Mouse (Mus musculus): ENCODE data around the gene Hsd11b1.
"Not testable (repeated sequence)": the region's sequence is repeated elsewhere in the genome, so short reads cannot be mapped to it uniquely, and the experiment has no call there.

The Hsd11b1 gene

DNA sequence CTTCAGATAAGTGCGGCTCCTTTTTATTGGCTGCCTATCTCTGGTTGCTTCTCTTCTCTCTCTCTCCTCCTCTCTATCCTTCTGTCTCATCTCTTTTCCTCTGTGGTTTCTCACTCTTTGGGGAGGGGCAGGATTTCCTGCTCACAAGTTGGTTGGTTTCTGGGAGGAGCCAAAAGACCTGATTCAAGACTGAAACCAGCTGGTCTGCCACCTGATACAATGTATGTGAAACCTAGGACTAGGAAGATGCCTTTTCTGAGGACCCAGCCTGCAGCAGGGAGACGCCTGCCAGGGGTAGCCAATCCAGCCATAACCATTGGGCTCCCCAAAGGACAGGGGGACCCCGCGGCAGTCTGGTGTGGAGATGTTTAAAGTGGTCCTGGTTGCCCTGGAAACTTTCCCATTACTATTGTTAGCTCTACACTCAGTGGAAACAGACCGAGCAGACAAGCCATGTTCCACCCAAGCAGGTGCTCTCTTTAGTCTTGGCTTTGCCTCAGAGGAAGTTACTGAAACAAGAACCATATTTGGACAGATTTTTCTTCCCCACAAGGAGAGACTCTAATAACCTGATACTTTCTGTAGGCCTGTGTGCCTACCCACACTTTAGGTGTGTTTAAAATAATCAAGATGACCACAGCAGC lies at the start of gene Hsd11b1:
Gene Hsd11b1, minus strand, starts transcription at position 121 of the 644 bp plus-strand sequence.
- peak in 1 of 2 experiments; percentile 26 for DNase-seq (ENCODE audit: low spot score in 2 of 2)

DNA sequence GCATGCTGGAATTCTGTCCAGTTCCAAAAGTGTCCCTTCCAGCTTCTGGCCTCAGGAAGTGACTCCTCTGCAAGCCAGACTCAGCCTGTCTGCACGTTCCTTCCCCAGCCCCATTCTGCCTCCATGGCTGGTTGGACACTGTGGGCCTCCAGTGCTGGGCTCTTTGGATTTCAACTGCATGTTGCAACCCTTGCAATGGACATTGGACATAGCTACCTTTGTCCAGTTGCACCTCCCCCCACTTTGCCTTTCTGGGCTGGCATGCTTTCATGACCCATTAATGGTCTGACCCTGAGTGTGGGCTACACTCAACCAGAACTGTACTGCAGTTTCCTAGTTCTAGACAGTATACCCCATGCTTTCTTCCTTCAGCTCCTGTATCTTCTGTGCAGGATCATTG lies 47.7 kb upstream of the Hsd11b1 start:
- no peak for DNase-seq (ENCODE audit: low spot score in 2 of 2)

DNA sequence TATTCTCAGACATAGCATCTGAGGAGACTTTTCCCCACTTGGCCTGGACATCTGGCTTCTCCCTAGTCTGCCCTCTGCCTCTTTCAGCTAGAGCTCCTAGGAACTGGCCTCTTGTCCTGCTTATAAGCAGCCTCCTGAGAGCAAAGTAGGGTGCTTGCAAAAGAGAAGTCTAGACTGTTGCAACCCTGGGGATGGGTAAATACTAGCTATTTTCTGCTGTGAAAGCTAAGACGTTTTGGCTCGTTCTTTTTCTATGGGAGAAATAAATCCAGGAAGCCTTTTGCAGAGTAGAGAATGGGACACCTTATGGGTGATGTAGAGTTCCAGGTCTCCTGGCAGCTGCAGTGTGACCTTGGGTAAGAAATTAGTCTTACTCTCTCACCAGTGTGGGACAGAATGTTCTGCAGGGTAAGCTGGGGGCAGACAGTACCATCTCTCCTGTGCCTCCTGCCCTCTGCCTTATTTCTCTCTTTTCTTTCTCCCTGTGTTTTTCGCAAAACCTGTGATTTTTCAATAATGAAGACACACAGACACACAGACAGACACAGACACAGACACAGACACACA lies 46.7 kb upstream of the Hsd11b1 start:
- DNase-seq (ENCODE audit: low spot score in 2 of 2): no peak

DNA sequence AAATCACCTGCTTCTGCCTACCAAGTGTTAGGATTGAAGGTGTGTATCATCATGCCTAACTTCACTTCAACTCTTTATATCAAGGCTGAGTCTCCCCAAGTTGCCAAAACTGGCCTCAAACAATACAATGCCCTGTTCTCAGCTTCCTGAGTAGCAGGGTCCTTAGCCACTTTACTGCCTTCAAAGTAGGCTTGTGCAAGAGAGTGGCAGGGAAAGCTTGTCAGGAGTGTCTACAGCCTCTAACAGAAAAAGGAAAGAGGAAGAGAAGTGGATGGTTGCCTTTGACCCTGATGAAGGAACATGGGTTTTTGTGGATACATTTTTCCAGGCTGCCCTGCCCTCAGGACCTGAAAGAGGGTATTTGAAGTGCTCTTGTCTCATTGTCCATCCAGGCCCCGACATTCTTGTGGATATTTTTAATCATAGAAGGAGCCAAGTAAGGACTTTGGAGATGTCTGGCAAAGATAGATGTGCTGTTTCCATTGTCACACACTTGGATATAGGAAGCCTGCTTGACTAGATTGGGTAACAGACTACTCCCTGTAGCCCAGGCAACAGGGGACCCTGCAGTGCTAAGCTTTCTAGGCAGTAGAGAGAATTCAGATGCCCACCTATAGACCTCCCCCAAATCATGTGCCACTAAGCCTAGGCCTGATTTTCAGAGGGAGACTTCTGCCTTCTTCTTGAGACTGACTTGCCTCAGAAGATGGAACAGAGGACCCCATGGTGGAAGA lies 46.1 kb upstream of the Hsd11b1 start:
- DNase-seq (ENCODE audit: low spot score in 2 of 2): no peak

DNA sequence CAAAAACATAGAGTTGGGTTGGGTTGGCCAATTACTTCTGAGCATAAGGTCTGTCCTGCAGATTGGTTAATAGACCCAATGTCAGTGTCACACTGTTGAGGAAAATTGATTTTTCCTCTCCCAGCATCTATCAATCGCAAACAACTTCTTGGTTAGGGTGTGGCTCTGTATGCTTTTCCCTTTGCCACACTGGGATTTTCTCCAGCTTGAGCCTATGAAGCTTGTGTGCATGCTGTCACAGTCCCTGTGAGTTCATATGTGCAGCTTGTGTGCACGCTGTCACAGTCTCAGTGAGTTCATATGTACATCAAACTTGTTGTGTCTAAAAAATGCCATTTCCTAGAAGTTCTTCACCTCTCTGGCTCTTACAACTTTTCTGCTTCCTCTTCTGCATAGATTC lies 43.0 kb upstream of the Hsd11b1 start:
- DNase-seq (ENCODE audit: low spot score in 2 of 2): no peak

DNA sequence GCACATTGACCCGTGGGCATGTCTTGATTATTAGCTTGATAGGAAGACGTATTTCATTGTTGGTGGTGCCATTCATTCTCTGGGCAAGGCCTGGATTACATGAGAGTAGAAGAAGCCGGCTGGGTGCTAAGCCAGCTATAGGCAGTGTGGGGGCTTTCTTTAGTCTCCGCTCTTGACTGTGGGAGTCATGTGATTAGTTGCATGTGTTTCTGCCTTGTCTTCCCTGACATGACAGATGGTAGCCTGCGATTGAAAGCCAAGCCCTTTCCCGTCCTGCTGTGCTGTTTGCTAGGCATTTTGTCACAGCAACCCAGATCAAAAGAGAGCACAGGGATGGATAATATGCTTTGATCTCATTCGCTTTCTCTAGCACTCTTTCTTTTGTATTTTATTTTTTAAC lies 41.5 kb upstream of the Hsd11b1 start:
- no peak for DNase-seq (ENCODE audit: low spot score in 2 of 2)

DNA sequence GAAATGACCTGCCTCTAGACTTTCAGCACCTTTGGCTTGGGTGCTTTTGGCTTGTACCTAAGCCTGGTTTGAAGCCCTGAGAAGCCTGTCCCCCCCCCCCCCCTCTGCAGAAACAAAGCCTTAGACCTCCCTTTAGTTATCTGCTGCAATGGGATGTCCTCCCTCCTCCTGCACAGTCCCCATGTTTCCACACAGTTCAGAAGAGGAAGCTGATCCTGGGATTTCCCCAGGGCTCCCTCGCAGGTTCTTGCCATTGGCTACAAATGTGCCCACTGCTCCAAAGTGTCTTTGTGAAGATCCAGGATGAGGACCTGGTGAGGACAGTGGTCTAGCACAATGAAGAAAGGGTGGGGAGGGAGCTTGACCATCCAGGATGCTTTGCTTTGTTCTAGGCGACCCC lies 39.2 kb upstream of the Hsd11b1 start:
- DNase-seq (ENCODE audit: low spot score in 2 of 2): no peak

DNA sequence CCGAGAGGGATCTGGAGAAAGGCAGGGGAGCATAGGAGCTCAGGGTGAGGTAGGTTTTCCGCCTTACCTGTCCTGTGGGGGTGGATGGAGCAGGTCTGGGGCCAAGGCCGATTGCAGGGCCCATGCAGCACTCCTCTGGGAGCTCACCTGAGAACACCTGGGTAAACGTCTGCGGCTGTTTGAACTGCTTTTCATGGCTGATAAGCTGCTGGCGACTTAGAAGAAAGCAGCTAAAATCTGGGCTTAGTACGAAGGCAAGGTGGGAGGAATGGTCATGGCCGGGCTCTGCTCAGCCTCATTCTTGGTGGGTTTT lies 38.2 kb upstream of the Hsd11b1 start:
- no peak for DNase-seq (ENCODE audit: low spot score in 2 of 2)

DNA sequence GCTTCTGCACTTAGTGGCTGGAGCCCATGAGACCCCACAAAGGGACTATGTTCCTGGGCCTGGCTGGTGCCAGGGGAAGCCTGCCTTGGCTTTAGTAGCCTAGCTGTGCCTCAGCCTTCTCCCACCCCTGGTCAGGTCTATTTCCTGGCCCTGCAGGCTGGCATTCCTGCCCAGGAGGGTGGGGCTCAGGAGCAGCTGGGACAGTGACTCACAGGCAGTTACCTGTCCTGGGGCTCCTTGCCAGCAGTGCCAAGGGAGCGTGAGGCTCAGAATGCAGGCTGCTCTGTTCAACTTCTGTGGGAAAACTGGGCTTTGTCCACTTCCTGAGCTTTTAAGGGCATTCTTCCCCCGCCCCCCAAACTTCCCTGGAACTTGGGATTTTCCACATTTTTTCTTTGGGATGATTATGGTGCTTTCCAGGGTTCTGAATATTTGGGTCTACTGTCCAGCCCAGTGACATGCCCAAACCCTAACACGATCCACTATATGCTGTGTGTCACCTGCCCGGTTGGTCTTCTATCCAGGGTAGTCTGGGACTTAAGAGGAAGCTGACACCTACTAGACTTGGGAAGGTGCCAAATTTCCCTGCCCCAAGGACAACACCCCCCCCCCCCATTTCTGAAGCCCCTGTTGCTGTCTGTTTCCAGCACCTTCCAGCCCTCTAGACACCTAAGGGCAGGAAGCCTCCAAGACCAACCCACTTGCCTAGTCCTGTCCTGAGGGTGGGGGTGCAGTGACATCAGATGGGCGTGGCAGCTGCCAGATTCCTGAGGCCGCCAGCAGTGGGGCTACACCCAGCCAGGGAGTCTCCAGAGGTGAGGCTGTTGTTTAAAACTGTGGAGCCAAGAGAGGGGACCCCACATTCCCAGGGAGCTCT lies 37.6 kb upstream of the Hsd11b1 start:
- DNase-seq (ENCODE audit: low spot score in 2 of 2): no peak

DNA sequence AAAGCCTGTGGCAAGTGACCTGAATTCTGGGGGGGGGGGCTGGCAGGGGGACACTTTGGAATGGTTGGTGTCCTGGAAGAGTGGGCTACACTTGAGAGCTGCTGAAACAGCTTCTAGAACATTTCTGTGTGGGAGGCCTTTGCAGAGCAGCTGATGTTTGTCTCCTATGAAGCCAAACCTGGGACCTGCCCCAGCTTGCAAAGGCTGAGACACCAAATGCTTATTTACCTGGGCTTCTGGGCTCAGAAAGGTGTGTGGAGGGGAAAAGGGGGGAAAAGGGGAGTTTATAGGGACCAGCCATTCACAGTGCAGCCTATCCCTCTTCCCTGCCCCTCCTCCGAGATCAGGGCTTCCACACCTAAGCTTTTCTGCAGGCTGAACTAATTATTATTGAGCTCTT lies 36.1 kb upstream of the Hsd11b1 start:
- DNase-seq (ENCODE audit: low spot score in 2 of 2): no peak

DNA sequence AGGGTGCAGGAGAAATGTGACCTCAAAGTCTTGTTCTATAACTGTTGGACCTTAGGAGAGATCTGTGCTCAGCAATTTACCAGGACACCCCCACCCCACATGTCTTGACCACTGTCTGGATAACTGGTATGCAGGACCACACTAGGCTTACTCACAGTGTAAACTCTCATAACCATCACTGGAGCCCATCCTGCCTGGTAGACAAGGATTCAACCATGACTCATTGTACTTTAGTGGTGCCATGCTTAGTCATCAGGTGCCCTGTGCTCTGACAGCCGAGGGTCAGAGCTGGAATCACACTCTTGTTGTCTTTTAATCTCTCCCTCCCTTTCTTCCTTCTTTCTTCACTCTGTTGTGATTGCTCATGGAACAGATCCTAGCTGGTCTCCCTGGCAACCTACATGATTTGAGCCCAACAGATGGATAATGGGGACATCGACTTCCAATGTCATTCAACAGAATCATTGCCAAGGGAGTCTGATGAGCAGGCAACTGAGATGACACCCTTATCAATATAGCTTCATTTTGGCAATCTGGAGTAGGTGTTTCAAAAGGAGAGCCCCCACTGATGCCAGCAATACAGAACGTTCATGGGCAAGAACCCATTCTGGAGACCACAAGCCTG lies 34.4 kb upstream of the Hsd11b1 start:
- no peak for DNase-seq (ENCODE audit: low spot score in 2 of 2)

DNA sequence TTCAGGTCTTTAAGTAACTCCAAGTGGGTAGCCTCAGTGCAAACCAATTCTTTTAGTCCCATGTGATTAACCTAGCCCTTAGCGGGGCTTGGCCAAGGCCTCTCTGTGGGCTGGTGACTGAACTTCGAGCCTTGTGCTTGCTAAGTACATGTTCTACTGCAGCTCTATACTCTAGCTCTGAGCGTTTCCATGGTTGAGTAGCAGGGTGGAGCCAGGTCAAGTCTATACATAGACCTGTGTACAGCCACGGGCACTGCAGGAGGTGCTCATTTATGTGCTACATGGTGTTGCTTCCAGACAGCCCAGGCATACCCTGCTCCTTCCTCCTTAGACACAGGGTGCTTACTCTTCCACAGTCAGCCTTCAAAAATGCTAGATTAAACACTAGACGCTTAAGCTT lies 32.0 kb upstream of the Hsd11b1 start:
- DNase-seq (ENCODE audit: low spot score in 2 of 2): no peak

DNA sequence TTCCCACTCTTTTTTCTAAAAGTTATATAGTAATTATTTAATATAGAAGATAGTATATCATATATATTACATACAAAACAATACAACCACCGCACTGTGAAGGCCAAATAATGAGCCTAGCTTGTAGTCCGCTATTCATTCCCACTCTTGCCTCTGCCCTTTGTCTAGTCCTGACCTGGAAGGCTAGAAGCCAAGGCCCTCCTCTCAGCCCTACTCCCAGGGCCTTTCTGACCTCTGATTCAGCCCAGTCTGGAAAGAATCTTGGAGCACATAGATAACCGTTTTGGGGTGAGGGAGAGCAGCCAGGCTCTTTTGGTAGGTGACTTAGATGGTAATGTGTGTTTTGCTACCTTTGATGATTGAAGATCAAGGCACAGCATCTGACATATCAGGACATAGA lies 30.1 kb upstream of the Hsd11b1 start:
- DNase-seq (ENCODE audit: low spot score in 2 of 2): no peak

DNA sequence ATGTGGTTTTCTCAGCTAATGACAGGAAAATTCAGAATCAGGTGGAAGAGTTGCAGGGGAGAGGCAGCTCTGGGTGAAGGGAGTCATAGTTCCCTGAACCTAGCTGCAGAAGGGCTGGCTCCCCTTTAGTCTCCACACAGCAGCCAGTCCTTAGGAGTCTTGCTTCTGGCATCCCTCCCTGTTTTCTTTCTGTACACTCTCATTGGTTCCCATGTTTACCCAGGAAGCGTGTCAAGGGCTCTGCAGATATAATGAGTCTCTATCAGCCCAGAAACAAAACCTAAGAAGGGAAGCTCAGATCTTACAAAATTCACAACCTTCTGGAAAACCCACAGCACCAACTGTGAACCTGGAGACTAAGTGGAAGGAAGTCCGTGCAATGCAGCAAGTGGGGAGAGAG lies 29.2 kb upstream of the Hsd11b1 start:
- no peak for DNase-seq (ENCODE audit: low spot score in 2 of 2)

DNA sequence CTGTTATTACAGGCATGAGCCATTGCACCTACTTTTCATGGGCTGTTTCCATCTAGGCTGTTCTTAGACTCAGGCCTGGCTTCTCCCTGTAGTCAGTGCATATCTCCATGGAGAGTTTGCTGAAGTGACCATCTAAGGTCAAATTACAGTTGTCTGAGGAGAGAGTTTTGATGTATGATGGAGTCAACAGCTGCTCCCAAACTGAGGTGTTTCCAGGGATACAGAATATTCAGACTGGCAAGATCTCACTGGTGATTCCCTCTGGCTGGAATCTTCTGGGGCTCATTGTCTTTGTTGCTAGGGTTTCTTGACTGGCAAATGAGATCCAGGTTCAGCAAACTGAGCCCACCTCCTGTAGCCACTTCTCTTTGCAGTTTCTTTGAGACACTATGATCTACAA lies 26.8 kb upstream of the Hsd11b1 start:
- no peak for DNase-seq (ENCODE audit: low spot score in 2 of 2)

DNA sequence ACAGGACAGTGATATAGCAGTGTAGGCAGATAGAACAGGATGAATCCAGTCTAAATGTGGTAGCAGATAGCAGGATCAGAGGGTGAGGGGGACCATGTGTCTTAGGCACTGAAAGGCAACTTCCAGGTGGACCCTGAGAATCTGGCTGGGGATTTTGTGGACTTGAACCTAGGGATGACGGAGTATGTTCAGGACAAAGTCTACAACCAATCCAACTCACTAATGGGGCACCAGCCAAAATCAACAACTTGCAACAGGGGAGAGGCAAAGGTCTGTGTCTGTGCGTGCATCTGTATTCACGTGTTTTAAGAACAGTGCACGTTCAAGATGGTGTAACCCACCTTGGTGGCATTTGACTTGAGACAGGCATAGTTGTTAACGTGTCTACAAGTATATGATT lies 26.0 kb upstream of the Hsd11b1 start:
- DNase-seq (ENCODE audit: low spot score in 2 of 2): no peak

DNA sequence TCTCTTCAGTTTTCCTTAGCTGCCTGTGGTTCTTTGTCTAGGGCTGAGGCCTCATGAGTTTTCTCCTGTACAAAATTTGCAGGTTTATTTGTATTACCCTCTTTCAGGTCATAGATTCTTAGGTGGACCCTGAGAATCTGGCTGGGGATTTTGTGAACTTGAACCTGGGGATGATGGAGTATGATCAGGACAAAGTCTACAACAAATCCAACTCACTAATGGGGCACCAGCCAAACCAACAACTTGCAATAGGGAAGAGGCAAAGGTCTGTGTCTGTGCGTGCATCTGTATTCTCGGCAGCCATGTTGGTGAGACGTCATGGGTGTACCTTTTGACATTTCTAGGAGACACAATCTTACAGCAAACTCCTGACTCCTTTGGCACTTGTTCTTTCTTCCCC lies 25.2 kb upstream of the Hsd11b1 start:
- no peak for DNase-seq (ENCODE audit: low spot score in 2 of 2)

DNA sequence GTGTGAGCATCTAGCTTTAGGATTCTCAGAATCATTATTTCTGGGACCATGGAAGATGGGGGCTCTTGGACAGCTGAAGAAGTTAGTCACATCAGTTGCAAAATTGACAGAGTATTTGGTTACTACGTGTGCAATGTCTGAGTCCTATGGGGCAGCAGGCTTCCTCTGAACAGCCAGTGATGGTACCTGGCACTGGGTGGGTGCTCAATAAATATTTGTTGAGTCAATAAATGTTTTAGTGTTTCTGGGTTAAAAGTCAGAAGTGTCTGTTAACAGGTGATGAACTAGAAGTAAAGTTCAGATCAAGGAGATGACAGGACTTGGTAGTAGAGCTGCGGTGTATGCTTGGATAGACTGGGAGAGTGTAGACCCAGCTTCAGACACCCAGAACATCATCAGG lies 23.7 kb upstream of the Hsd11b1 start:
- DNase-seq (ENCODE audit: low spot score in 2 of 2): no peak

DNA sequence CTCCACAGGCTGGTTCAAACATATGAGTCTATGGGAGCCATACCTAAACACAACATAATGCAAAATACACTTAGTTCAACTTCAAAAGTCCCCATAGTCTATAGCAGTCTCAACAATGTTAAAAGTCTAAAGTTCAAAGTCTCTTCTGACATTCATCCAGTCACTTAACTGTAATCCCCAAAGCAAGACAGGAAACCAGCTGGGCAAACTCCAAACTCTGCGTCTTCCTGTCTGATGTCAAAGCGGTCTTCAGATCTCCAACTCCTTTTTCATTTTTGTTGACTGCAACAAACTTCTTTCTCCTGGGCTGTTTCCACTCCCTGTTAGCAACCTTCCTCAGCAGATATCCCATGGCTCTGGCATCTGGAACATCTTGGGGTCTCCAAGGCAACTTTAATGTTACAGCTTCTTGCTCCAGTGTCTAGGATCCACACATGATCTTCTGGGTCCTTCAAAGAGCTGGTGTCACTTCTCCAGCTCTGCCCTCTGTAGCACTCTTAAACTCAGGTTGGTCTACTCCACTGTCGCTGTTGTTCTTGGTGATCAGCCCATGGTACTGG lies 22.0 kb upstream of the Hsd11b1 start:
- DNase-seq (ENCODE audit: low spot score in 2 of 2): not testable (repeated sequence)

DNA sequence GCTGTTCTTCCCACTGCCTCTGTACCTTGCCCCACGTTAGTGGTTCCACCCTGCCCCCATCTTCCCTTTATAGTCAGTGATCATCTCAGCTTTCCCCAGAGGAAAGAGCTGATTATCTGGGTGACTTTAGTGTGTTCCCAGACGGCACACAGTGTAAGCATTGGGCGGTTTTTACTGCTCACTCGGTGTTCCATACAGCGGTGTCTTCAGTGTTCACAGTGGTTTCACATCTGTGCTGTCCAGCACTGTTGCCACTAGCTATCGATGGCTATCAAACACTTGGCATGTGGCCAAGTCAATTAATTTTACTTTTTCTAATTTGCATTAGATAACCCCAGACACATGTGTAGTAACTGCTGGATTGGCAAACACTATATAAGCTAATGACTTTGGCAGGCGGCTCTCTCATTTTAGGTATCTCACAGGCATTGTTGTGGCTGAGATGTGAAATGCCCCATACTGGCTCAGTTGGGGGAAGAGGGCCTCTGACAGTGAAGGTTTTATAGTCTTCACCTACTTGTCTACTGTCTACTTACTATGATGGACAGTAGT lies 20.4 kb upstream of the Hsd11b1 start:
- no peak for DNase-seq (ENCODE audit: low spot score in 2 of 2)

DNA sequence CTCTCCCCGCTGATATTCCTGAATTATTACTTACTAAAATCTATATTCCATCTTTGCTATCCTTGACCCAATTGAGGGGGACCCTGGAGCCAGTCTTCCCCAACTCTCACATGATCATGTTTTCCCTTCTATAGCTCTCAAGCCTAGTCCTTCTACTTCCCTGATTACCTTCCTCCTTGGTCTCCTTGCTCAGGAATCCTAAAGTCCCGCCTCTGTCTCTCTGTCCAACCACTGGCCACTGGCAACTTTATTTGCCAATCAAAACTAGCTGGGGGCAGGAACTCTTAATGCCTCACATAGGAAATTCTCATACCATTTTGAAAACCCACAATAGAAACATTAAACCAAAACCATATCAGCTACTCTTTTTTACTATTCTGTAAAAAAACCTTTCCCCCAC lies 17.5 kb upstream of the Hsd11b1 start:
- no peak for DNase-seq (ENCODE audit: low spot score in 2 of 2)

DNA sequence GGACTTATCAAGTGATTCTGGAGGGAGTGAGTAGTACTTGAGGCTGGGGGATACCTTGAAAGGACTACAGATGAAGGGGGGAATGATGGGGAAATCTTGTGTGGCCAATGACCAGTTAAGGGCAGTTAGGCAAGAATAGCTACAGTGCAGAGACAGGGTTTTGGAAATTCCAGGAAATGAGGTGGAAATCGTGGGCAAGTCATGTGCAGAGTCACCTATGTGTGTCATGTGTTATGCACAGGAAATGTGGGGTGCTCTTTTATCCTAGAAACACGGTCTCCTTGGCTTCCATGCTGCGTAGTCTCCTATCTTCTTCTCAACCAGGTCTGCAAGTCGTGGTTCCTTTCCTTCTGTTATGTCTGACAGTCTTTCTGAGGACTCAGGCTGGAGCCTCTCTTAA lies 15.6 kb upstream of the Hsd11b1 start:
- no peak for DNase-seq (ENCODE audit: low spot score in 2 of 2)

Data from spleen, postnatal 10 days (tissue).